Mouse (Mus musculus): ENCODE results near the gene Vps9d1.

GRCm38 (mm10) chr8:123280302-123281094, 26.4 kb upstream of the Vps9d1 start:
- no peak for TF ChIP-seq CTCF (IDR thresholded peaks at IDR 0.05; ENCODE audit: low read depth)
- 0 out of 2 replicates have a peak, but pooled peaks have one; percentile 7 for TF ChIP-seq EP300 (IDR thresholded peaks at IDR 0.05; ENCODE audit: low read depth)
